Mouse (Mus musculus) kidney, adult 2 months (tissue): Measurements from ENCODE around the gene Snd1. TPM values are rescaled to one million over a fixed set of nuclear protein-coding genes. Genes with fewer than 3 reads are reported as not detected.

ENCODE experiments used
- DNase-seq: peaks from one replicate; pipeline ENCODE4 v3.0.0; 2021
- H3K27ac ChIP-seq: fragments of 200-500 bp; 2 replicates; pipeline ENCODE4 v1.5.1; 2012; ENCODE audit warnings: low read depth, low read length, control low read depth, inconsistent platforms; ENCODE audit not compliant: insufficient read depth
- H3K27me3 ChIP-seq: fragments of 200-500 bp; replicated peaks from 2 replicates; pipeline ENCODE4 v1.6.1; 2012; ENCODE audit warnings: mild to moderate bottlenecking, moderate library complexity, low read length, inconsistent platforms; ENCODE audit not compliant: control insufficient read depth, insufficient read depth
- H3K36me3 ChIP-seq: fragments of 200-500 bp; 2 replicates; pipeline ENCODE4 v1.6.1; 2012; ENCODE audit warnings: mild to moderate bottlenecking, moderate library complexity, low read length, inconsistent platforms; ENCODE audit not compliant: control insufficient read depth, insufficient read depth
- H3K4me1 ChIP-seq: fragments of 200-500 bp; 2 replicates; pipeline ENCODE4 v1.6.1; 2011; ENCODE audit warnings: low read length; ENCODE audit not compliant: control insufficient read depth, insufficient read depth
- H3K4me3 ChIP-seq: fragments of 200-500 bp; 2 replicates; pipeline ENCODE4 v1.5.1; 2011; ENCODE audit warnings: mild to moderate bottlenecking, low read depth, low read length, control low read depth; ENCODE audit not compliant: insufficient read depth
- CTCF ChIP-seq: fragments of 200-500 bp; conservative IDR thresholded peaks from 2 replicates; pipeline ENCODE4 v1.5.1; 2011; ENCODE audit warnings: low read depth, mild to moderate bottlenecking, control low read depth, low read length, moderate library complexity, mixed read lengths; ENCODE audit not compliant: insufficient read depth, insufficient read length
- POLR2A ChIP-seq: fragments of 200-500 bp; IDR thresholded peaks from one replicate; pipeline ENCODE4 v1.6.1; 2011; ENCODE audit warnings: low read depth, low read length, control low read depth
- WGBS: fragments of 180-500 bp; shearing (Covaris S2); methylation state at CpG from one replicate; pipeline ENCODE4 v1.1.7; 2018; 5-methylcytosine and 5-hydroxymethylcytosine counted together
- polyA plus RNA-seq: library from polyadenylated mRNA; depleted of rRNA; stranded (reverse); fragments of >200 nt; gene quantifications from 2 replicates; pipeline ENCODE4 v1.2.3, GENCODE M21; 2012

Snd1 gene
- polyA plus RNA-seq, 1 experiment, result 41.0 TPM

DNA sequence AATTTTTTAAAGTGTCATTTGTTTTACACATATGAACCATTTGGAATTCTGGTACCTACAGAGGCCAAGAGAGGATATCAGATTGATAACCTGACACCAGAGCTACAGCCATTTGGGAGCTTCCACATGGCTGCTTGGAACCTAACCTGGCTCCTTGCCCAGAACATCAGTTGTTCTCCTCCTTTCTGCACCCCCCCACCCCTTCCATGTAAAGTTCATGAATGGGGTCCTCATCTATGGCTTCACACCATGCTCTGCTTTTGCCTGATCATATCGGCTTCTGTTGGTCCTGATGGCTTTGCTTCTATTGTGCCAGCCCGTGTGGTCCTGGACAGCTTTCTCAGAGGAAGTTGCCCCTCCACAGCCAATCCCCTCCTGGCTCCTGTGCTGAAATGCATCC, 156.0 kb downstream of the Snd1 start:
- DNase-seq, result no peak
- Histone ChIP-seq H3K4me3 (no peak overlapping the region), H3K36me3 (peaks cover 1% of the 10 kb centered on the region; the same call in 1 of the 2 replicates), H3K27ac (no peak overlapping the region), H3K4me1 (no peaks in the 10 kb centered on the region), H3K27me3 (no peaks in the 10 kb centered on the region)
- WGBS, result 92% methylated on average over 2 of the region's 2 CpGs
- TF ChIP-seq CTCF (no peak), POLR2A (no peak)

DNA sequence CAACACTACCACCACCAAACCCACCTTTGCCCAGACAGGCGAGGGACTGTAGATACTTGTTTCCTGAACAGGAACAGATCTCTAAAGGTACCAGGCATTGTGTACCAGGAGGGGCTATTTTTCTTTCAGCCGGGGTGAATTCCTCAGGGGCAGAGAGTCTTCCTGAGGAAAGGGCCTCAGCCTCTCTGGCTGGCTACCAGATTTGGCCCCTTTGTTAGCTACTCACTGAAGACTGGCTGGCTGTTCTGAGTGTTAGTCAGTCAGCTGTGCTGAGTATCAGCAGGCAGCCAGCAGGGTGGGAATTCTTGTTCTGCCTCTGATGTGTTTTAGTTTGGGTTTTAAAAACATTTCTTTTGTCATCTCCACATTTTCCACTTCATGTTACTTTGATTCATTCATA, 158.2 kb downstream of the Snd1 start:
- Histone ChIP-seq H3K4me1 (no peaks in the 10 kb centered on the region), H3K4me3 (no peak overlapping the region), H3K27me3 (no peaks in the 10 kb centered on the region), H3K27ac (no peak overlapping the region), H3K36me3 (no peaks in the 10 kb centered on the region)
- no peak for TF ChIP-seq POLR2A
- TF ChIP-seq CTCF, result no peak
- WGBS, result 58% methylated on average over 2 of the region's 2 CpGs
- no peak for DNase-seq

DNA sequence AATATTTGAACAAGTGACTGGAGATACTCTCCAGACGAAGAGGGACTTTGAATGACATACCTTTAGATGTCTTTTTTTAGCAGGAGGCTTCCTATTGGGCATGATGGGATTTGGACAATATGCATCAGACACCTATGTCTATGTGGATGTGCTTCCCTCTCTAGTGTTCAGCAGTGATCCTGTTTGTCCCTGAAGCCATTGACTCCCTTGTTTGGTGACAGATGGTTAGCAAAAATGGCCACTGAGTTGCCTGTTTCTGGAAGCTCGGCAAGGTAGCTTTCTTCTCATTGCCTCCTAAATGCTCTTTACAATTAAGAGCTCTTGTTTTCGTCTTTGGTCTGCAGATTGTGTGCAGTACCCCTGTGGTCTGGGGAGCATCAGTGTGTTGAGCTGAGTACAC, 158.7 kb downstream of the Snd1 start:
- DNase-seq, result no peak
- H3K4me1 ChIP-seq, result no peaks in the 10 kb centered on the region
- WGBS, result 80% methylated on average over 3 of the region's 3 CpGs
- no peaks in the 10 kb centered on the region for H3K27me3 ChIP-seq
- TF ChIP-seq POLR2A (no peak), CTCF (no peak)
- H3K27ac ChIP-seq, result no peak overlapping the region
- H3K36me3 ChIP-seq, result no peaks in the 10 kb centered on the region
- no peak overlapping the region for H3K4me3 ChIP-seq

DNA sequence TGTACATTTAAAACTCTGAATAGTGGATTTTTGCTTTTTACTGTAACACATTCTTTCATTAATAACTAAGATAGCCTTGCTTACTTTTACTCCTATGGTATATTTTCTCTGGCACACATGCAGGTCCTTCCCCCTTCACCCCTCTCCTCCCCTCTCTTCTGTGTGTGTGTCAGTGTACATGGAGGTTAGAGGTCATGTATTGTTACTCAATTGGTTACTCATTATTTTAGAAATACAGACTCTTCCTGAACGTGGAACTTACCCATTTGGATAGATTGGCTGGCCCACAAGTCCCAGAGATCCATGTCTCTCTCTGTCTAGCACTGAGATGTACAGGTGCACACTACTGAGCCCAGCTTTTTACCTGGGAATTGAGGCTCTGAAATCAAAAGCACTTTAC, 160.2 kb downstream of the Snd1 start:
- Histone ChIP-seq H3K27me3 (no peaks in the 10 kb centered on the region), H3K36me3 (no peaks in the 10 kb centered on the region), H3K4me3 (no peak overlapping the region), H3K4me1 (no peaks in the 10 kb centered on the region), H3K27ac (no peak overlapping the region)
- 54% methylated on average over 1 of the region's 1 CpGs for WGBS
- no peak for DNase-seq
- TF ChIP-seq POLR2A (no peak), CTCF (no peak)

DNA sequence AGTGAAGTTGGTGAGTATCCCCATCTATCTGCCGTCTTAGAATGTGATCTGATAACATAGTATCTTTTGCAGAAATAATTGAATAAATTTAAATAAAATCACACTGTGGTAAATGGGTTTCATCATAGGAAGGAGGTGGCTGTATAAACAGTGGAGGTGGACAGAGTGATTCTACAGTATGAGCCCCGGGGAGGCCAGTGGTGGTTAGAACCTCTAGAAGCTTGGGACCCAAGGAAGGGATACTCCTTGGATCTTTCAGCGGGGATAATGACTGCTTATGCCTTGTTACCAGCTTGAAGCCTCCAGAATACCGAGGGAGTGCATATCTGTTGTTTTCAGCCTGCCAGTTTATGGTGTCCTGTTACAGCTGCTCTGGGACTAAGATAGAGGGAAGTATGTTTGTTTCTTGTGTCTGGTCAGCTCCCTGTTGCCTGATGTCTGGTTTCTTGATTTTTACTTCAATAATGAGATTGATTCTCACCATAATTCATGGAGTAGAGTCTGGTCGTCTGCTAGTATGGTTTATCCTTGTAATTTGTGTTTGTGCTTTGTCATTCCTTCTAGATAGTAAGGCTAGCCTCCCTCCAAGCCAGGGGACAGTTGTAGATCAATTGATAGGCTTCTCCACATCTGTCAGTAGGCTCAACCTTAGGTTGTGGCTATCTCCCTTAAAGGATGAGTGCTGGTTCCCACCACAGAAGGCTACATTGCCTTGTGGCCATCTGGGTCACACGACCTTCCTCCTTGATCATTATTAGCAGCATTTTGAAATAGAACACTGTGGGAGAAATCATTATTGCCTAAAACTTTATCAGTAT, 160.8 kb downstream of the Snd1 start:
- no peak for DNase-seq
- Histone ChIP-seq H3K27me3 (no peaks in the 10 kb centered on the region), H3K27ac (no peak overlapping the region), H3K36me3 (no peaks in the 10 kb centered on the region), H3K4me1 (no peaks in the 10 kb centered on the region), H3K4me3 (no peak overlapping the region)
- TF ChIP-seq POLR2A (no peak), CTCF (no peak)
- 84% methylated on average over 6 of the region's 6 CpGs for WGBS

DNA sequence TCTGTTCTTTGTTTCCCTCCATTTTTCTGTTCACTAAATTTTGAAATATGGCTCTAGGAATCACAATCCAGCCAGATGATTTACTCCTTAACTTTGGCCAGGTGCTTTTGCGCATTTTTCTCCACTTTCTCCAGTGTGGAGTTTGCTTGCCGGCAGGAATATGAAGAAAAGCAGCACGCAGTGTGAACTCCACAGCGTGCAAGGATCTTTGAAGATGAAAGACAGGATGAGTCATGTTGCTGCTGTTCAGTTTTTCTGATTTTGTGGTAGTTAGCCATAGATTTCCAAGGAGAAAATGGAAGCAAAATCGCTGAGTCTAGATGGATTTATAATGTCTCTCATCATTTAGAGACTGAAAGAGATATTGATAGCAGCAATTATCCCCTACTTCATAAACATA, 165.1 kb downstream of the Snd1 start:
- no peak for TF ChIP-seq POLR2A
- TF ChIP-seq CTCF, result no peak
- H3K36me3 ChIP-seq, result no peaks in the 10 kb centered on the region
- H3K27me3 ChIP-seq, result no peaks in the 10 kb centered on the region
- no peak for DNase-seq
- 94% methylated on average over 5 of the region's 5 CpGs for WGBS
- H3K27ac ChIP-seq, result no peak overlapping the region
- H3K4me1 ChIP-seq, result no peaks in the 10 kb centered on the region
- H3K4me3 ChIP-seq, result no peak overlapping the region

DNA sequence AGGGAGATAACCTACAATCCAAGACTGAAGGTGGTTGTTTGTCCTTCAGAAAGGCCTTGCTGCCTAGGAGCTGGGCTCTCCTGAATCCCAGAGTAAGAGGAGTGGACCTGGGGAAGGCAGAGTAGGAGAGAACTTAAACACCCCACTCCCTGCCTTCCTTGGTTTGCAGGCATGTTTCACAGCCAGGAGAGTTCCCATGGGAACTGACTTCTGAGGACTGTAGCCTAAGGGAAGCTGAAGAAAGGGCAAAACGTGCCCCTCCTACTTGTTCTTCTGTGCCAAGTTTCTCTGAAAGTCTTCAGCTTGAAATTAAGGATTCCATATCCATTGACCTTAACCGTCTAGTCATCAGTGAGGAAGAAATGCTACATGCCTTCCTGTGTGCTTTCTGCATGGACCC, 168.0 kb downstream of the Snd1 start:
- Histone ChIP-seq H3K27me3 (no peaks in the 10 kb centered on the region), H3K4me1 (no peaks in the 10 kb centered on the region), H3K36me3 (no peaks in the 10 kb centered on the region), H3K4me3 (no peak overlapping the region), H3K27ac (no peak overlapping the region)
- no peak for DNase-seq
- no peak for TF ChIP-seq POLR2A
- TF ChIP-seq CTCF, result no peak
- 38% methylated on average over 2 of the region's 2 CpGs for WGBS

DNA sequence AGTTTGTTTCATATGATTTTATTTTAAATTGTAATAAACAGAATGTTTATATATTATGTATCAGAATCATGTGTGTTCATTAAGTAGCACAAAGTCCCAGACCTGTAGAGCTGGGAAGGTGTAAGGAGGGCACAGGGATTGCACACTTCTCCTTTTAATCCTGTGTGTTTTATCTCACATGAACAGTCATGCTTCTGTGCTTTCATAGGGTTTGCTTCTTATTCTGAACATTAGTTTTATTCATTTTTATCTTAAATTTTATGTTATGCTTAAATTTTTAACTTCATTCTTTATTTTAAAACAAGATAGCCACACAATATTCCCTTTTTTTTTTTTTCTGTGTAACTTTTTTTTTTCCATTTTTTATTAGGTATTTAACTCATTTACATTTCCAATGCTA, 170.3 kb downstream of the Snd1 start:
- no peaks in the 10 kb centered on the region for H3K27me3 ChIP-seq
- H3K4me1 ChIP-seq, result no peaks in the 10 kb centered on the region
- H3K4me3 ChIP-seq, result no peak overlapping the region
- no peak overlapping the region for H3K27ac ChIP-seq
- no peaks in the 10 kb centered on the region for H3K36me3 ChIP-seq
- TF ChIP-seq CTCF, result no peak
- TF ChIP-seq POLR2A, result no peak
- DNase-seq, result no peak
